Mouse (Mus musculus) brain, adult 2 months (tissue): ENCODE measurements around the gene Cadm1.

Source experiments
- DNase-seq: peaks from one replicate; pipeline ENCODE4 v3.0.0; 2011; ENCODE audit warnings: low read depth, low spot score

The Cadm1 gene

DNA sequence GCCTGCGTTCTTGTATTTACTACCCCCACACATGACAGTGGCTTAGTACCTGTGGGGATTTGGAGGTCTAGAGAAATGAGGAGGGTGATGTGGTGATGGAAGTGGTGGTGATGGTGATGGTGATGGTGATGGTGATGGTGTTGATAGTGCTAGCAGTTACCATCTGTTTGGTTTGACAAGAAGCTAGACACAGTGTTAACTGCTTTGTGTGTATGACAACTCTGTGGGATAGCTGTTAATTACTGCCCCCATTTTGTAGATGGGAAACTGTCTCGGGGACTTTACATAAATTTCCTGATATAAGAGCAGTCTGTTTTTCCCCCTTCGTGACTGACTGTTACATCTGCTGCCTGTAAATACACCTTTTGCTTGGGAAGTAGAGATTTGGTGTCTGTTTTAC is 256.7 kb downstream of the Cadm1 start:
- DNase-seq: no peak

DNA sequence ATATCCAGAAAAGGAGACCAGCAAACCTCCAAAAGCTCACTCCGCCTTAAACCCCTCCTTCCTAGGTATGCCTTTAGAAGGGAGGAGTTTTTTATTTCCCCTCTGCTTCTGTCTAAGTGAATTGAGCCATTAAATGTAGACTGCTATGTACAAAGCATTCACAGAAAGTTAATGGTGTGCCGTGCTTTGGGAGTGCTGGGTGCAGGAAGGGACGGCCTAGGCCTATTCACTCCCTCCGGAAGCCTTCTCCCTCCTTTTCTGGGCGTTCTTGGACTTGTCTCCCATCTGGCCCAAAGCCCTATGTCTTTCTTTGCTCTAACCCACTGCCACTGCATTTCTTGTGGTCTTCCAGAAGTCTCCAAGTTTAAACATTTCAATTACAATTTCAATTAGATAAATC is 268.5 kb downstream of the Cadm1 start:
- DNase-seq: no peak

DNA sequence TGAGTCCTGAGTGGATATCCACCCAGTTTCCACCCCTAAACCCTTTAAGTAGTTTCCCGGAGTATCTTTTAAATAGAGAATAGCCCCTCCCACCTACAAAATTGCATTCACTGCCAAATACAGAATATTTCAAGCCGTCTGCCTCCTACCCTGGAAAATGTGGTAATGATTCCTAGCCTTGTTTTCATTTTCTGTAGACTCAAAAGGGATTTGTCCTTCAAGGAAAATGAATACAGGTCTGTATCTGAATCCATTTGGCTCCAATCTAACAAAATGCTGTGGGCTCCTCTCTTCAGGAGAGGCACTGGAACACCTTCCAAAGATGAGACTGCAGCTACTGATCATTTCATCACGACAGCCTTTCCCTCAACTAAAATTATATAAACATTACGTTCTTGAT is 271.3 kb downstream of the Cadm1 start:
- DNase-seq: peak; percentile 50

DNA sequence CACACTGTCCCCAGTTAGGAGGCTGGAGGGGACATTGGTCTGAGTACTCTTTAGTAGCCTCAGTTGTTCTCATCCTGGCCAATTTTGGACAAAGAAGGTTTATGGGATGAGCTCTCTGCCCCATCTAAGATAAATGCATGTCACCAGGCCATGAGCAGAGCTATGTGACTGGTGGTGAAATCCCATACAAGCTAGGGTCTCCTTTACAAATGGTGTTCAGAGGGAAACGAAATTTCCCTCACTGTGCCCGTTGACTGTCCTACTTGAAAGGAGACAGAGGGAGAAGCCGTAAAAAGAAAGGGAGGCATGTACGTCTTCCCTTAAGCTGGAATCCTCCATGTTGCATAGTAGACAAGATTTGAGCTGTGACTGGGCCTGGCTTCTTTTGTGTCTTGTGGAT is 272.6 kb downstream of the Cadm1 start:
- DNase-seq: no peak

DNA sequence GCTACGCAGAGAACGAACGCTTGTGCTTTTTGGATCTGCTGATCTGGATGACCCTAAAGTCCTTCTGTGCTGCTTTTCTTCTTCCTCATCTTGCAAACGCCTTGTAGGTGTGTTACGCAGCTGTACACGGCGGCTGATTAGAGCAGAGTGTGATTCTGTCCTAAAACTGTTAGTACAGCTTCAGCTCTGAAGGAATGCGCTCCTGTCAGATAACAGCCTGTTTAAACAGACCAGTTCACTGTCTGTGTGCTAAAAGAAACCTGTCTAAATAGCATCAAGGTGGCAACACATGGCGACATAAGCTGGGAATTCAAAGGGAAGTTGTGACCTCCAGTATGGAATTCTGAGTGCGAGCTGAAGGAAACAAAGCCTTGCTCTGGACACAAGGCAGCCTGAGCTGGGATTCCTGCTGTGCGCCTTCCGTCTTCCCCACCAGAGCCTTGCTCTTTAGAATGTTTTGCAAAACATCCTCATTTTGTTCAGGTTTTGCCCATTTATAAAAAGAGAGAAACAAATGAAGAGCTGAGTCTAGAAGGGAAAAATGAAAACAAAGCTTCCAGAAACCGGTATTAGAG is 273.6 kb downstream of the Cadm1 start:
- peak; percentile 32 for DNase-seq

DNA sequence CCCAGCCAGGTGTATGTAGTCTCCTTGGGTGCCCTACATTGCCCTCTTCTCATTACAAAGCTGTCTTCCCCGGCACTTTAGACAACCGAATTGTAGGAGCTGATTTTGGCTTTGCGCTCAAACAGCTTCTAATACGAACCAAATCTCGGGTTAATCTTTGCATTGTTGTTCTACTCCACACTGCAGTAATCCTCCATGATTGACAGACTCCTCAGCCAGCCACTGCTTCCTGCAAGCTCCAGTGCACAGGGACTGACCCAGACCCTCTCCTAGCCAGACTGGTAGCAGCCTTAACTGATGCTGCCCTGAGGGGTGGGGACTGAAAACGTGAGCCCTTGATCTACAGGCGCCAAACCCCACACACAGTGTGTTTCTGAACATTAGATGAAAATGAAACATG is 275.7 kb downstream of the Cadm1 start:
- DNase-seq: no peak

DNA sequence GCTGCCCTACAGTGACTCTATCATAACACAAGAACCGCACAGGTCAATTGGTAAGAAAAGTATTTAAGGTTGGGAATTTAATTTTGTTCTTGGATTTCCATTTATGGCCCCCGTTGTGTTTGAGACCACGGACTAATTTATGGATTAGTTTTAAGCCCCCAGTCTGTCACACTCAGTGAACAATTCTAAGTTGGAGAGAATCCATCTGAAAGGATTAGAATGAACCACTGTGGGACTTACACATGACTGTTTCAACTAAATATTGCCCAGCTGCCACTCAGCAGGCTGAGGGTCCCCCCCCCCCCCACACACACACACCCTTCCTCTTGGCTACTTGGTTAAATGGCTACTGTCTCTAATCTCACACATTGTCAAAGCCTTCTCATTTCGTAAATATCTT is 295.7 kb downstream of the Cadm1 start:
- DNase-seq: no peak

DNA sequence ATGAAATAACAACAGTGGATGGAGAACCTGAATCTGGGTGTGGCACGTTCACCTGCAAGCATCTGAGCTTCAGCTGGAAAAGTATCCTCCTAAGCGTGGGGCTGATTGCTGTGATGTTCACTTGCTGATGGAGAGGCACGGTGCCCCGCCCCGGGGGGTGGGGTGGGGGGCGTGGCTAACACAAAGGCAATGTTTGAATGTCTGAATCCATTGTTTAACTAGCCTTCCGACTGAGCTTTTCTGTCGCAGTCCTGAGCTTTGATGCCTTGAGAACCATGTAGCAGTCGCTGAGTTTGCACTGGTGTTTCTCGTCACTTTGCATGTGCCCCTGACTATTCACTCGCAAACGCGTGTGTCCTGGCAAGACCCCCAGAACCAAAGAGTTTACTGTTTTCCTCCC is 298.8 kb downstream of the Cadm1 start:
- DNase-seq: peak; percentile 19

DNA sequence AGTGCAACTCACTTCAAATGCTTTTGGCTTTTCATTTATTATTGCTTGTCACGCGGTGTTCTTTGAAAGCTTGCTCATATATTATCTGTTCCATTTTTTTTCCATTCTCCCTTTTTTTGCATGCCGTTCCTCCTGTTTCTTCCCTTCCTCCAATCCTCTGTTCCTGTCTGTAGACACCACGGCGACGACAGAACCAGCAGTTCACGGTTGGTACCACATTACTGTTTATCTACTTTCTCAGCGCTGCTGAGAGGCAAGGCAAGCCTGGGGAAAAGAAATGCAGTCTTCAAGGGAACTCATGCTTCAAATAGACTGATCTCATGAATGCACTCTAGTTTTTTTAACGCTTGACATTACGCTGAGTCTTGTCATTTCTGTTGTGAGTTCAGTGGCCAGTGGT is 299.2 kb downstream of the Cadm1 start:
- no peak for DNase-seq

DNA sequence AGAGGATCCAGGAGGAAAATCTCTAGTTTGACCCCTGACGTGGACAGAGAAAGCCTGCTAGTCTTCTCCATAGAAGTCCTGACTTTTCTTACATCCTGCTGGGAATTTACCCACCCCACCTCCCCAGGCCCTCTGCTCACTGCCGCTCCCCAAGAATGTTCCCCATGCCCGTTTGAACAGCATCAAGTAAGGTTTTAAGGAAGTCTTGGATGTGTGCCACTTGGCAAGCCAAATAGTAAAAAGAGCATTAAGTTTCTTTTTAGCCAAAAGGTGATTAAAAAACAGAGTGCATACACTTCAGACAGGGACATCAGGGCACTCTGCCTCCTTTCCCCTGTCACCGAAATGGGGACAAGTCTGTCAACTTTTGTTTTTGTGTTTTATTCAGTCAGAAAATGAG is 299.9 kb downstream of the Cadm1 start:
- DNase-seq: no peak

DNA sequence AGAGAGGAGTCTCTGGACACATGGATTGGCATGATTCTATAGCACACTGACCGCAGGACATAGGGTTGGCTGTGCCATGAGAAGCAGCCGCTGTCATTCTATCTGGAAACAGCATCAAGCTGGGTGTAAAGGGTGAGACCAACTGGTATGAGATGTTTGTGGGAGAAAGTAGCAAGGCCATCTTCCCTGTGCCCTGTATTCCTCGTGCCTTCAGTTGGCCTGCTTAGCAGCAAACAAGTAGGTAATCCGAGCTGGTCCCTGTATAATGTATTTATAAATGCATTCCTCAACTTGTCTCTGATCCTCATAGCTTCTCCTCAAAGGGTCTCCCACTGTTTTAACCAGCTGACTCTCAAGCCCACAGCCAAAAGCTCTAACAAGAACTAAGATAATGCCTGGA is 301.4 kb downstream of the Cadm1 start:
- DNase-seq: no peak

DNA sequence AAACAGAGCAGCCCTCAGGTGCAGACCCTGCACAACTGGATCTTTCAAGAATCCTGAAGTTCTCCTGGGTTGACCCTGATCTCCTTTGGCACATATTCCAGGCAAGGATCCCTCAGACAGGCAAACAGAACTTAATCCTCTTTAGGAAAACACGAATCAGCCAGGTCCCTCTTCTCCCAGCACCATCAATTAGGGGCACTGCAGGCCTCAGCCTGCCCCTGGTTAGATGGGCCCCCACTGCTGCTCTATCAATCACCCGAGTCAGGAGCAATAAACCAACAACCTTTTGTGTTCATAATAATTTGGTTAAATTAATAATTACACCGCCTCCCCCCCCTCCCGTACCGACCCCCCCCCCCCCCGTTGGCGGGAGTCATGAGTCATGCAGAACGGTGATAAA is 308.2 kb downstream of the Cadm1 start:
- DNase-seq: no peak

DNA sequence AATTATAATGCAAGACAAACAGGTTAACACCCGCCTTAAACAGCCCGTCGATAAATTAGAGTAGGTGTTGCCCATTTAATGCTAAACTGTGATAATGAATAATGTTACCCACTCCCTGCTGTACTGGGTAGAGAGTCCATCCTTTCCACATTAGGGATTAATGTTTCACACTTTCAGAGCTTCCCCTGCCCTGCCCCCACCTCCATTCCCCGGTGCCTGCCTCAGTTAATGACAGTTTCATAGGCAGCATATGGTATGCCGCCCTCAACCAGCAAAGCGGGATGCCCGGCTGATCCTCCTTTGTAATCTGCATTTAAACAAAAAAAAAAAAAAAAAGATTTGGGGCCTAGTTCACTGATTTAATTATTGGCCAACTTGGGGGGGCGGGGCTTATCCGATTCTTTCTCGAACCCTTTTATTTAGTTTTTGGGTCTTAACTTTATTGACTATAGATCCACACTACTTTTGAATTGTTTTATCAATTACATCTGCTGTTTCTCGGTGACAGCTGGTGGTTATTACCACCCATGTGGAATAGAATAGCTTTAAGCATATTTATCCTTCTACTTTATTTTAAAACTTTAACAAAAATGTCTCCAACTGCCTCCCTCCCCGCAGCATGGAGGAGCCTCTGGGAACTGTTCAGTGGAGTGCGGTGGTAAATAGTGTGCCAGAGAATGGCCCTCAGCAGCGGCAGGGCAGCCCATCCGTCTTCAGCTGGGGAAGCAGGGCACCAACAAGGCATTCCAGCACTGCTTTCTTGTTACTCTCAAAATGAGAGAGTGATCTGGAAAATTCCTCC is 309.1 kb downstream of the Cadm1 start:
- DNase-seq: peak; percentile 32

DNA sequence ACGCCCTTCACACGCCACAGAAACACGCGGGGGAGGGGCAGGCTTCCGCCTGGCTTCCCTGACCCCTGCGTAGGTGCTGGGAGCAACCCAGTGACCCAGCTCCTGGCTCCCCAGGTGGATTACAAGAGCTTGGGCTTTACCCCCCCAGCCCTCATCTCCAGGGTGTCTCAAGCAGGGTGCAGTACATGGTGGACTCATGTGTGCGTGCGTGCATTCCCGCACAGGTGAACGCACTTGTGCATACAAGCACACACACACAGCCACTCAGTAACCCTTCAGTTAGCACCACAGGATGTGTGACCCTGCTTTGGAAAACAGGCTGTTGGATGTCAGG is 309.7 kb downstream of the Cadm1 start:
- DNase-seq: no peak

DNA sequence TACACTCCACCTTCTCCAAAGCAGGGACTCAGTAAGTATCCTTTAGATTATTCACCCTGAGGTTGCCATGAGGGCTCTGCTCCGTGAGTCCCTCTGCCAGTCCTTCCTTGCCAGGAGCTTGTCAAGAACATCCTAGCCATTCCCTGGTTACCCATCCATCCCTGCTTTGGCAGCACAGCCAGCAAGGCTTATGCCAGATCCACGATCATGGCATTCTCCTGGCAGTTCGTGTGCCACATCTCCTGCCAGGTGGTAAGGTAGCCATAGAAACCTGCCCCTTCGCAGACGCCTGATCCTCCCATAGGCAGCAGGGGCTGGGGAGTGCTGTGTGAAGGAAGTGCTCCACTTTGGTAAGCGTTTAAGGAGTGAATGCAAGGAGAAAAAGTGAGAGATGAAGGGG is 313.4 kb downstream of the Cadm1 start:
- peak; percentile 68 for DNase-seq

DNA sequence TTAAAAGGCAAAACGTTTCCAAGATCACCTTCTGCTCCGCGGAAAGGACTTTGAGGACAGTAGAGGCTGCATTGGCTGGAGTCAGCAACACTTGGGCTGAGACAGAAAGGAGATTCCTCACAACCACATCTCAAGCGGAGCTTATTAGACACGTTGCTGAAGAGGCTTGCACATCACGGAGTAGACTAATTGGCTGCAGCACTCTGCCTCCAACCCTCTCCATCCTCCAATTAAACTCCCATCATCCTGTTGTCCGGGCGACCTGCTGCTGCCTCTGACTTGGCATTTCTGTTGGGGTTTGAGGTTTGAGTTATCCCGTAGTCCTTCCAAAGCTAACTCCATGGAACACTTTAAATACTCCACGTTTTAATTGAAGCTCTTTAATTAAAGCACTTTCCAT is 316.3 kb downstream of the Cadm1 start:
- DNase-seq: no peak

DNA sequence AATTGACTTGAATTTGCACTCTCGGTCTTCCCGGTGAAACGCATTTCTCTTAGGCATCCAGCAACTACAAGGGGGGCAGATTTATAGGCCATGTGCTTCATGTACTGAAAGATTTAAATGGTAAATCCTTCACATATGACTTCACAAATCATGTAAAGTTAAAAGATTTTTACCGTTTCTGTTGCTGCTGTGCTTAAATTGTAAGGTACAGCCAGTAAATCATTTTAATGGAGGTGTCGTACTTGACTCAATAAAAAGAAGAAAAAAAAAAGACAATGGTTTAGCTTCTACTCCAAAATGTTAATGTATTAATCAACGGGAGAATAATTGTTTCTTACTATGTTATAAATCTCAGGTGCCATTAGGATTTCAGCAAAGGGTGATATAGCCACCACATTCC is 317.0 kb downstream of the Cadm1 start:
- DNase-seq: no peak

DNA sequence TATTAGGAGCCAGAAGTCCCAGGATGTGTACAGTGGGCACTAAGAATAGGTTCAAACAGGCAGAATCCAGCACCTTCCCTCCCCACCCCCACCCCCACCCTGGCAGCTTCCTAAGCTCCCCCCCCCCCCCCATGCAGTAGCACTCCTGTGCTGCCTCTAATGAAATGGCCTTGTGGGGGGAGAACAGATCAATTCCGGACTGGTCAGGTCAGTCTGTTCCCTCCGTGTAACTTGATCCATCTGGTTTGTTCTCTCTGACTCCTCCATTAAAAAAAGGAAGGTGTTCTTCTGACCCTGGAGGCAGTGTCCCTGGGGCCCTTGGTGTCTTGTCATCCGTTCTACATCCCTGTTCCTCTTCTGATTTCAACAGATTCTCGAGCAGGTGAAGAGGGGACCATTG is 317.8 kb downstream of the Cadm1 start:
- no peak for DNase-seq

DNA sequence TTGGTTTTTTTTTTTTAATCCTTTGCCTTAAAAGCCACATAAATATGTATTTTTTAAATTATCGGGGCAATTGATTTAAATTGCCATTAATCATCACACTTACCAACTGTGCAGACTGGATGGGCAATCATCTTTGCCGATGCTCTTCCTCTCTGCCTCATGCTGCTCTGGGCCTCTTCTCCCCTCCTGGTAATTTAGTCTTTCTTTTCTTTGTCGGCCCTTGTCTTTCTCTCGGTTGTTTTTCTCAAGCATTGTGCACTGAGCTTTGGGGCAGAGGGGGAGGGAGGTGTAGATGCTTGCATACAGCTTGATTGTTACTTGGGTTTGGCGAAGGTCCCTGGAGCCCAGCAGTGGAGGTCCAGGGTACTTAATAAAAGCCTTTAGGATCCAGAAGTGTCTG is 318.8 kb downstream of the Cadm1 start:
- no peak for DNase-seq

DNA sequence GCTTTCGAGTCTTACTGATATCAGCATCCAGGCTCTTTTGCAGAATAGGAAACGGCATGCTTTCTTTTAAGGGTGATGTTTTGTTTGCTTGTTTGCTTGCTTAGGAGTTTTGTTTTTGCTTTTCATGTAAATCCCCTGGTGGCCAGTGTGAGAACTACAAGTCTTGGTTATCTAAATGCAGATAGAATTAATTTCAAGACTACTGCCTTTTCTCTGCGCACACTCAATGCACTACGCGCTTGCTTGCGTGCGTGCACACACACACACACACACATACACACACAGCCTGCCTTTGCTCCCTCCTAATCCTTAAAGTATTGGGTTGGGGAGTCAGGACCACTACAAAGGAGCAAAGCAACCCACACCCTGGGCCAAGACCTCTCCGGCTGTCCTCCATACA is 326.3 kb downstream of the Cadm1 start:
- DNase-seq: peak; percentile 67

DNA sequence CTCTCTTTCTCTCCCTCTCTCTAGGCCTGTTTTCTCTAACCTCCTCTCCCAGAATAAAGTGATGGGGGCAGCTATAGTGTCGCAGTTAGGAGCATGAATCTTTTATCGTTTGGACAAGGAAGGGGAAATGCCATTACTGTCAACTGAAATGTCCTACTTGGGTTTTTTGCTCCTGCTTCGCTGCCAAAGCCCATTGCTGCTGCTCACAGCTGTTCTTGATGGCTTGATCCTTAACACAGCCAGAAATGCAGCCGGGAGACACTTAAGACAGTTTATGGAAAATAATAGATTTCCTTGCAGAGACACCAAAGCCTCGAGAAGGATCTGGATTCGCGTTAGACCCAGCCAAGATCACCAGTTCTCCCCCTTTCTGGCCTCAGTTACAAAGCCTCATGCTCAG is 327.3 kb downstream of the Cadm1 start:
- DNase-seq: no peak

DNA sequence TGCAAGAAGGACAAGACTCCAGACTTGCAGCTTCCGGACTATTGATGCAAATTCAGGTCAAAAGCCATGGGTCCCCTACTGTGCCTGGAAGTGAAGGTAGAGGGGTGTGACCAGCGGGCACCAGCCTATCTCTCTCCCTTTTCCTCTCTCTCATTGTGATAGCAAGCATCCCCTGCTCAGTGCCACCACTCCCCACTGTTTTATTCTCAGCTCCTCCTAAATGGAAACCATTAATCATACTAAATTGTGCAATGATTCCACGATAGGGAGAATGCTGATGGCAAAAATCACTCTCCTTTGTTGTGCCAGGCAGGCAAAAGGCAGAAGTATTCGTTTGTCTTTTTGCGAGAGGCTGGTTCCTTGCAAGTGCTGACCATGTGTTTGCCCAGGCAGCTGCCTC is 328.2 kb downstream of the Cadm1 start:
- DNase-seq: peak; percentile 44

DNA sequence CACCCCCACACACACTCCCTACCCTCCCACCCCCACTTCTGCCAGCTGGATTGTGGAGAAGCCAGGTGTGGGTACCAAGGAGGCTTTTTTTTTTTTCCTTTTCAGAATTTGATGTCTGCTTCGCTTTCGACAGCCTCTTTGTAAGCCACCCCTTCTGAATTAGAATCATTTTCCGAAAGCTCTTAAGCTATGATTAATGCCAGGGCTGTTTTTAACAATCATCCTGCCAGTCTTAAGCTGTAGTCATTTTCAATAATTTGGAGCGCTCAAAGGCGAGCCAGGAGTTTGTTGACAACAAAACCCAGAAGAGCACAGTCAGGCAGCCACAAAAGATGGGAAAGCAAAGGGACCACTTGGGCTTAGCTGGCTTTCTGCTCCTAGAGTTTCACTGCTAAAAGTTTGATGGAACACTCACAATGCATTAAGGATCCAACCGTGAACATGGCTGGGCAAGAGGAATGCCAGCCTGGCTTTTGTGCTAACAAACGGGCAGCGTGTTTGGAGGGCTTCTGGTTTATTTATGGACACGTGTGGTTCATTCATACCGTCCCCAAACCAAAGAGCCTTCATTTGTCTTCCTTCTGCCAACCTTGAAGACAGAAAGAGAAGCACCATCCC is 328.9 kb downstream of the Cadm1 start:
- peak; percentile 46 for DNase-seq
